Mouse (Mus musculus) small intestine, adult 2 months (tissue): Measurements from ENCODE around the gene Cblb.

Experiments
- CTCF ChIP-seq: fragments of 200-500 bp; IDR thresholded peaks from 2 replicates; pipeline ENCODE4 v1.5.1; 2012; ENCODE audit warnings: low read depth, mild to moderate bottlenecking, control low read depth, inconsistent platforms, low read length, moderate library complexity, mixed read lengths; ENCODE audit not compliant: insufficient replicate concordance, insufficient read length; ENCODE audit errors: extremely low read depth
- POLR2A ChIP-seq: fragments of 200-500 bp; IDR thresholded peaks from 2 replicates; pipeline ENCODE4 v1.6.1; 2012; ENCODE audit warnings: low read depth, mild to moderate bottlenecking, control low read depth, inconsistent platforms, low read length, moderate library complexity

- TF ChIP-seq CTCF (no peak), POLR2A (no peak)
These were observed 113.8 kb downstream of the Cblb start for GRCm38 (mm10) chr16:52144792-52145191.
